ENCODE assay signal across 8 mouse cellular contexts in the genomic region with DNA sequence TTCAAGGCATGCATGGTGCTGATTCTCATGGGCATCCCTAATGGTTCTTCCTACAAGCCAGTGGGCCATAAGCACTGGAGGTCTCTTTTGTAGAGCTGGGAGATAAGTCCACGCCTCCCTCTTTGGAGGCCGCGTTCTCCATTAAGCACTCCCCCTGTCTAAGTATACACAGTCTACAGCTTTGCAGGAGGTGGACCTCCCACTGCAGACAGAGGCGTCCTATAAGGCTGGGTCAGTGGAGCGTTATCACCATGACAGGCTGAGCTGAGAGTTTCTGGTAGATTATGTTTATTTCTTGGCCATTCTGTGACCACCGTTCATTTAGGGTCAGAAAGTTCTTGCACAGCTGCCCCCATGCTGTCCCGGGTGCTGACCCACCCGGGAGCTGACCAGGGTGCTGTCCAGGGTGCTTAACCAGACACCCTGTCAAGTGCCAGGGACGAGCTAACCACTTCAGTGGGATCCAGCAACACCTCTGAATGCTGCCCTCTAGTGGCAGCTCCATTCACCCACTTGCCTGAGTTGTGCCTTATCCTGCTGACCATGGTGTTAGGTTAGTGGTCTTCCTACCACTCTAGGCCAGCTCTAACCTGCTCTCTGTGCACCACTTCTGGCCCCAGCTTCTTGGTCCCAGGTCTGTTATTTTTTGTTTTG.
DNase-seq lines count a peak whose midpoint lies in the region; ATAC-seq and TF ChIP-seq lines count a peak whose summit lies in the region.

No protein-coding gene starts in this region.

- ATAC-seq in forebrain, embryonic 13.5 days, result peak; percentile 62
- ATAC-seq in liver, embryonic 14.5 days (ENCODE audit: insufficient read depth), result no peak

- H3K27ac ChIP-seq in CH12.LX (ENCODE audit: insufficient read depth, low read depth), result no peak overlapping the region
- H3K27ac ChIP-seq in forebrain, embryonic 13.5 days, result no peak overlapping the region
- no peak overlapping the region for H3K27ac ChIP-seq in liver, embryonic 14.5 days

- H3K27me3 ChIP-seq in CH12.LX (replicated peaks), result no peaks in the 10 kb centered on the region
- H3K27me3 ChIP-seq in forebrain, embryonic 13.5 days, result 0 out of 2 replicates have a peak, but pooled peaks cover 6% of the 10 kb centered on the region
- no peaks in the 10 kb centered on the region for H3K27me3 ChIP-seq in liver, embryonic 14.5 days (ENCODE audit: control insufficient read depth, insufficient read depth, low read length)

- peaks cover 80% of the 10 kb centered on the region for H3K9me3 ChIP-seq in CH12.LX (replicated peaks; ENCODE audit: low read length)
- no peaks in the 10 kb centered on the region for H3K9me3 ChIP-seq in forebrain, embryonic 13.5 days (replicated peaks)
- no peaks in the 10 kb centered on the region for H3K9me3 ChIP-seq in liver, embryonic 14.5 days (ENCODE audit: control insufficient read depth, low read length)

- no peak for TF ChIP-seq CTCF in CH12.LX (conservative IDR thresholded peaks at IDR 0.05 in 1 of 2, IDR thresholded peaks at IDR 0.05 in 1 of 2; ENCODE audit: low read depth in 2 of 2, low read length in 2 of 2)
- TF ChIP-seq CTCF in liver, embryonic 14.5 days (IDR thresholded peaks at IDR 0.05; ENCODE audit: low read depth), result peak; percentile 79

- intact Hi-C loops in heart, postnatal 10 days (cut with DNase I), result loop anchor here (2.0 to 10.0 kb wide), 5 partner anchors 436 to 689 kb away; no protein-coding TSS in a partner anchor

- no peaks in the 10 kb centered on the region for H3K79me2 ChIP-seq in CH12.LX (replicated peaks; ENCODE audit: control insufficient read depth, extremely low read depth, insufficient read depth, poor library complexity, severe bottlenecking)

- dilution Hi-C loops in CH12.LX (cut with MboI; ENCODE audit: extremely low pct_ligation_motif_present, extremely low pct_unique_long_range_greater_than_20kb, low sequenced_read_pairs), result no loop called here

- WGBS in forebrain, embryonic 13.5 days, result 42% methylated on average over 9 of the region's 9 CpGs
- WGBS in liver, embryonic 14.5 days (ENCODE audit: insufficient replicate concordance), result 36% methylated on average over 9 of the region's 9 CpGs

- TF ChIP-seq RAD21 in CH12.LX (IDR thresholded peaks at IDR 0.05; ENCODE audit: low read depth, low read length), result no peak

- H3K4me3 ChIP-seq in CH12.LX (replicated peaks in 1 of 3; ENCODE audit: low read depth in 2 of 3, low read length in 2 of 3, poor library complexity in 1 of 3), result no peak overlapping the region
- H3K4me3 ChIP-seq in forebrain, embryonic 13.5 days, result no peak overlapping the region
- no peak overlapping the region for H3K4me3 ChIP-seq in liver, embryonic 14.5 days (ENCODE audit: insufficient read depth in 1 of 2, low read depth in 2 of 2, low read length in 2 of 2)

- no peak for TF ChIP-seq EP300 in CH12.LX (IDR thresholded peaks at IDR 0.05; ENCODE audit: low read length)
- TF ChIP-seq EP300 in liver, embryonic 14.5 days (IDR thresholded peaks at IDR 0.05; ENCODE audit: low read depth), result no peak

- in situ Hi-C loops in CH12.LX (cut with MboI; ENCODE audit: low pct_ligation_motif_present, low pct_unique_long_range_greater_than_20kb, low sequenced_read_pairs), result no loop called here

- H3K4me2 ChIP-seq in CH12.LX (ENCODE audit: insufficient read depth, low read depth, poor library complexity, severe bottlenecking), result no peak overlapping the region
- no peak overlapping the region for H3K4me2 ChIP-seq in forebrain, embryonic 13.5 days
- H3K4me2 ChIP-seq in liver, embryonic 14.5 days (ENCODE audit: low read depth), result no peak overlapping the region

- H3K4me1 ChIP-seq in CH12.LX (ENCODE audit: control insufficient read depth in 1 of 2, insufficient read depth in 2 of 2), result no peaks in the 10 kb centered on the region
- H3K4me1 ChIP-seq in forebrain, embryonic 13.5 days, result peaks cover 4% of the 10 kb centered on the region; the same call in 1 of the 2 replicates
- H3K4me1 ChIP-seq in liver, embryonic 14.5 days (replicated peaks; ENCODE audit: control insufficient read depth in 2 of 2, insufficient read depth in 2 of 2, low read length in 1 of 2), result no peaks in the 10 kb centered on the region

- no peak overlapping the region for H3K9ac ChIP-seq in CH12.LX (ENCODE audit: insufficient read depth, low read depth)
- H3K9ac ChIP-seq in forebrain, embryonic 13.5 days, result no peak overlapping the region
- no peak overlapping the region for H3K9ac ChIP-seq in liver, embryonic 14.5 days (replicated peaks)

- DNase-seq in CH12.LX (ENCODE audit: extremely low read depth), result peak; percentile 0
- DNase-seq in c-Kit-positive CD71-negative TER-119-negative erythroid progenitor cells, embryonic 14.5 days (ENCODE audit: low read depth), result peak; percentile 50
- DNase-seq in heart, postnatal 10 days, result peak; percentile 76 to 87
- DNase-seq in kidney, postnatal 4 days, result peak; percentile 91 to 94
- DNase-seq in liver, embryonic 14.5 days (ENCODE audit: low read depth in 3 of 3, low spot score in 3 of 3), result peak; percentile 11 to 30 (median 13)
- peak; percentile 39 for DNase-seq in ovary, adult 18-20 months (ENCODE audit: low spot score)
- peak; percentile 17 to 22 for DNase-seq in thymus, postnatal 36 days

- no peak for TF ChIP-seq POLR2A in CH12.LX (IDR thresholded peaks at IDR 0.05; ENCODE audit: low read depth, low read length)

- no peaks in the 10 kb centered on the region for H3K36me3 ChIP-seq in CH12.LX (replicated peaks in 1 of 2; ENCODE audit: control insufficient read depth in 1 of 2, insufficient read depth in 1 of 2, low read length in 1 of 2)
- H3K36me3 ChIP-seq in forebrain, embryonic 13.5 days (ENCODE audit: poor library complexity, severe bottlenecking), result no peaks in the 10 kb centered on the region
- H3K36me3 ChIP-seq in liver, embryonic 14.5 days (replicated peaks; ENCODE audit: control insufficient read depth, insufficient read depth, low read depth), result no peaks in the 10 kb centered on the region

TF ChIP-seq in CH12.LX, 34 proteins besides CTCF, POLR2A, EP300 and RAD21:
- TF ChIP-seq BHLHE40 (IDR thresholded peaks at IDR 0.05; ENCODE audit: low read depth, low read length) (no peak), TBP (conservative IDR thresholded peaks at IDR 0.05; ENCODE audit: low read depth, low read length) (no peak), ZC3H11A (IDR thresholded peaks at IDR 0.05; ENCODE audit: low read depth, low read length) (no peak), GABPA (IDR thresholded peaks at IDR 0.05; ENCODE audit: insufficient replicate concordance, low read depth, low read length) (no peak), E2F4 (IDR thresholded peaks at IDR 0.05; ENCODE audit: insufficient replicate concordance, low read depth, low read length) (no peak), TCF12 (IDR thresholded peaks at IDR 0.05; ENCODE audit: low read depth, low read length) (no peak), MEF2A (IDR thresholded peaks at IDR 0.05; ENCODE audit: borderline replicate concordance, low read depth, low read length) (no peak), ZMIZ1 (IDR thresholded peaks at IDR 0.05; ENCODE audit: low read depth, low read length) (no peak), JUND (conservative IDR thresholded peaks at IDR 0.05; ENCODE audit: low read depth, low read length) (no peak), RCOR1 (conservative IDR thresholded peaks at IDR 0.05; ENCODE audit: low read depth, low read length) (no peak)

Comparison
In these comparisons a context has a peak if more than half of its experiments do, and no peak if none do; other contexts are left out.
1. DNase-seq: peak in every context shown above with its lines; median percentile 92 in kidney, postnatal 4 days; 82 in heart, postnatal 10 days; 50 in c-Kit-positive CD71-negative TER-119-negative erythroid progenitor cells, embryonic 14.5 days; 39 in ovary, adult 18-20 months; 20 in thymus, postnatal 36 days; 13 in liver, embryonic 14.5 days; 0 in CH12.LX.